Mouse (Mus musculus) hindbrain, embryonic 16.5 days (tissue): Measurements from ENCODE around the gene U2af2. TPM values are rescaled to one million over a fixed set of nuclear protein-coding genes. Genes with fewer than 3 reads are reported as not detected.
"Not testable (repeated sequence)": the region's sequence is repeated elsewhere in the genome, so short reads cannot be mapped to it uniquely, and the experiment has no call there.

Experiments
- ATAC-seq: fragments of 200-750 bp; cut with Nextera tagmentation; 2 replicates; pipeline ENCODE4 v1.8.0; 2017; ENCODE audit warnings: moderate TSS enrichment, moderate library complexity
- H3K27ac ChIP-seq: fragments of 300-500 bp; sonication (generic); 2 replicates; pipeline ENCODE4 v1.5.1; 2014; ENCODE audit warnings: low read depth, mild to moderate bottlenecking, control low read depth, low read length, moderate library complexity
- H3K27me3 ChIP-seq: fragments of 300-500 bp; sonication (generic); replicated peaks from 2 replicates; pipeline ENCODE4 v1.6.1; 2014; ENCODE audit warnings: low read length; ENCODE audit not compliant: control insufficient read depth, insufficient read depth
- H3K36me3 ChIP-seq: fragments of 300-500 bp; sonication (generic); 2 replicates; pipeline ENCODE4 v1.6.1; 2014; ENCODE audit warnings: mild to moderate bottlenecking, low read length, moderate library complexity, mixed read lengths; ENCODE audit not compliant: control insufficient read depth, insufficient read depth
- H3K4me1 ChIP-seq: fragments of 300-500 bp; sonication (generic); 2 replicates; pipeline ENCODE4 v1.6.1; 2014; ENCODE audit warnings: low read depth, low read length; ENCODE audit not compliant: control insufficient read depth, insufficient read depth
- H3K4me2 ChIP-seq: fragments of 300-500 bp; sonication (generic); 2 replicates; pipeline ENCODE4 v1.6.1; 2014; ENCODE audit warnings: mild to moderate bottlenecking, low read length, control low read depth, moderate library complexity
- H3K4me3 ChIP-seq: fragments of 300-500 bp; sonication (generic); 2 replicates; pipeline ENCODE4 v1.5.1; 2014; ENCODE audit warnings: mild to moderate bottlenecking, low read length, control low read depth, moderate library complexity
- H3K9ac ChIP-seq: fragments of 300-500 bp; sonication (generic); 2 replicates; pipeline ENCODE4 v1.6.1; 2014; ENCODE audit warnings: low read depth, mild to moderate bottlenecking, control low read depth, low read length, moderate library complexity
- H3K9me3 ChIP-seq: fragments of 300-500 bp; sonication (generic); 2 replicates; pipeline ENCODE4 v1.6.1; 2014; ENCODE audit warnings: mild to moderate bottlenecking, low read length, moderate library complexity; ENCODE audit not compliant: control insufficient read depth
- WGBS: fragments of 180-500 bp; shearing (Covaris S2); extraction: QIAGEN DNeasy Blood & Tissue Kit; methylation state at CpG from one replicate; pipeline ENCODE4 v1.1.7; 2014; 5-methylcytosine and 5-hydroxymethylcytosine counted together
- polyA plus RNA-seq: library from polyadenylated mRNA; unstranded; fragments of >200 nt; fragmentation: Nextera tagmentation; extraction: Ambion mirVana; gene quantifications from 2 replicates; pipeline ENCODE4 v1.2.1, GENCODE M21; 2015

U2af2 gene
- polyA plus RNA-seq, 1 experiment from 2014 or later, result 91.8 TPM

GRCm38 (mm10) chr7:5019576-5019975, 42.4 kb upstream of the U2af2 start:
- H3K4me3 ChIP-seq, result peak overlapping the region; percentile 81
- not testable (repeated sequence) for ATAC-seq, H3K36me3 ChIP-seq, H3K9ac ChIP-seq, H3K9me3 ChIP-seq, H3K27me3 ChIP-seq
- peak overlapping the region; percentile 93 for H3K27ac ChIP-seq
- H3K4me1 ChIP-seq, result peaks cover 17% of the 10 kb centered on the region
- WGBS, result 31% methylated on average over 8 of the region's 8 CpGs
- H3K4me2 ChIP-seq, result peak overlapping the region; percentile 84

GRCm38 (mm10) chr7:5020000-5020681, 41.8 kb upstream of the U2af2 start, which contains the start of the genes Zfp865 and Ccdc106:
Gene Zfp865, plus strand, starts transcription at chr7:5020376.
Gene Ccdc106, plus strand, starts transcription at chr7:5020553.
- Histone ChIP-seq H3K27me3 (no peaks in the 10 kb centered on the region), H3K36me3 (peaks cover 9% of the 10 kb centered on the region; the same call in 1 of the 2 replicates), H3K4me2 (peak within 1 kb of the TSS; percentile 84), H3K9ac (peak within 1 kb of the TSS; percentile 98), H3K4me3 (peak within 1 kb of the TSS; percentile 81), H3K9me3 (no peaks in the 10 kb centered on the region), H3K27ac (peak within 1 kb of the TSS; percentile 93), H3K4me1 (peaks cover 17% of the 10 kb centered on the region)
- ATAC-seq, result peak; percentile 92
- under 1% methylated on average over 41 of the region's 49 CpGs for WGBS

- Histone ChIP-seq H3K4me2 (peak overlapping the region; percentile 84), H3K4me3 (peak overlapping the region; percentile 81), H3K4me1 (peaks cover 17% of the 10 kb centered on the region), H3K27me3 (no peaks in the 10 kb centered on the region), H3K36me3 (peaks cover 9% of the 10 kb centered on the region; the same call in 1 of the 2 replicates), H3K9me3 (no peaks in the 10 kb centered on the region), H3K9ac (peak overlapping the region; percentile 98), H3K27ac (peak overlapping the region; percentile 93)
- peak; percentile 37 for ATAC-seq
- WGBS, result 1% methylated on average over 12 of the region's 15 CpGs
Observed at GRCm38 (mm10) chr7:5020685-5021084, 41.3 kb upstream of the U2af2 start.

GRCm38 (mm10) chr7:5021197-5021596, 40.7 kb upstream of the U2af2 start:
- Histone ChIP-seq H3K36me3 (peaks cover 9% of the 10 kb centered on the region; the same call in 1 of the 2 replicates), H3K27ac (peak overlapping the region; percentile 93; the same call in 1 of the 2 replicates), H3K9ac (peak overlapping the region; percentile 98), H3K9me3 (no peaks in the 10 kb centered on the region), H3K4me3 (peak overlapping the region; percentile 81), H3K27me3 (no peaks in the 10 kb centered on the region), H3K4me2 (peak overlapping the region; percentile 84), H3K4me1 (peaks cover 13% of the 10 kb centered on the region)
- no peak for ATAC-seq
- WGBS, result 51% methylated on average over 5 of the region's 5 CpGs

- Histone ChIP-seq H3K27me3 (no peaks in the 10 kb centered on the region), H3K4me1 (no peaks in the 10 kb centered on the region), H3K9ac (no peak overlapping the region), H3K4me3 (no peak overlapping the region), H3K27ac (no peak overlapping the region), H3K4me2 (no peak overlapping the region), H3K36me3 (peaks cover 52% of the 10 kb centered on the region), H3K9me3 (peaks cover 28% of the 10 kb centered on the region)
- 95% methylated on average over 22 of the region's 22 CpGs for WGBS
- ATAC-seq, result no peak
Observed at GRCm38 (mm10) chr7:5029543-5029942, 32.4 kb upstream of the U2af2 start.

- 89% methylated on average over 21 of the region's 21 CpGs for WGBS
- H3K4me1 ChIP-seq, result no peaks in the 10 kb centered on the region
- H3K9ac ChIP-seq, result no peak overlapping the region
- peaks cover 50% of the 10 kb centered on the region for H3K36me3 ChIP-seq
- H3K4me3 ChIP-seq, result no peak overlapping the region
- ATAC-seq, result no peak
- H3K9me3 ChIP-seq, result peaks cover 28% of the 10 kb centered on the region
- no peak overlapping the region for H3K4me2 ChIP-seq
- no peaks in the 10 kb centered on the region for H3K27me3 ChIP-seq
- H3K27ac ChIP-seq, result no peak overlapping the region
Observed at GRCm38 (mm10) chr7:5029946-5030345, 32.0 kb upstream of the U2af2 start.

GRCm38 (mm10) chr7:5030554-5031275, 31.2 kb upstream of the U2af2 start:
- H3K4me2 ChIP-seq, result no peak overlapping the region
- WGBS, result 81% methylated on average over 62 of the region's 63 CpGs
- H3K4me3 ChIP-seq, result no peak overlapping the region
- peaks cover 53% of the 10 kb centered on the region for H3K36me3 ChIP-seq
- H3K9me3 ChIP-seq, result peaks cover 28% of the 10 kb centered on the region
- no peak for ATAC-seq
- no peaks in the 10 kb centered on the region for H3K27me3 ChIP-seq
- H3K4me1 ChIP-seq, result no peaks in the 10 kb centered on the region
- H3K9ac ChIP-seq, result no peak overlapping the region
- H3K27ac ChIP-seq, result no peak overlapping the region

GRCm38 (mm10) chr7:5031496-5031895, 30.4 kb upstream of the U2af2 start:
- Histone ChIP-seq H3K4me2 (no peak overlapping the region), H3K9me3 (peaks cover 28% of the 10 kb centered on the region), H3K9ac (no peak overlapping the region), H3K36me3 (peaks cover 58% of the 10 kb centered on the region), H3K4me1 (no peaks in the 10 kb centered on the region), H3K27ac (no peak overlapping the region), H3K27me3 (no peaks in the 10 kb centered on the region), H3K4me3 (no peak overlapping the region)
- 72% methylated on average over 39 of the region's 46 CpGs for WGBS
- ATAC-seq, result no peak

GRCm38 (mm10) chr7:5033818-5034217, 28.1 kb upstream of the U2af2 start, which contains the start of gene 4632433K11Rik:
Gene 4632433K11Rik, plus strand, starts transcription at chr7:5034118.
- Histone ChIP-seq H3K4me2 (no peak within 1 kb of the TSS), H3K4me1 (peaks cover 5% of the 10 kb centered on the region; the same call in 1 of the 2 replicates), H3K27me3 (no peaks in the 10 kb centered on the region), H3K9ac (no peak within 1 kb of the TSS), H3K9me3 (peaks cover 28% of the 10 kb centered on the region), H3K4me3 (no peak within 1 kb of the TSS), H3K36me3 (peaks cover 55% of the 10 kb centered on the region), H3K27ac (no peak within 1 kb of the TSS)
- no peak for ATAC-seq
- 90% methylated on average over 3 of the region's 3 CpGs for WGBS
